Mouse (Mus musculus) lung, embryonic 15.5 days (tissue): Measurements from ENCODE around the gene Gabrr2. TPM values are rescaled to one million over a fixed set of nuclear protein-coding genes. Genes with fewer than 3 reads are reported as not detected.

Source experiments
- ATAC-seq: fragments of 200-750 bp; cut with Nextera tagmentation; 2 replicates; pipeline ENCODE4 v1.8.0; 2017; ENCODE audit warnings: moderate number of reproducible peaks, borderline replicate concordance; ENCODE audit not compliant: low FRiP score, low TSS enrichment; ENCODE audit errors: extremely low read depth
- H3K27ac ChIP-seq: fragments of 300-500 bp; sonication (generic); 2 replicates; pipeline ENCODE4 v1.5.1; 2015; ENCODE audit warnings: moderate library complexity, mild to moderate bottlenecking, inconsistent platforms
- H3K27me3 ChIP-seq: fragments of 300-500 bp; sonication (generic); 2 replicates; pipeline ENCODE4 v1.6.1; 2015; ENCODE audit warnings: inconsistent platforms
- H3K36me3 ChIP-seq: fragments of 300-500 bp; sonication (generic); 2 replicates; pipeline ENCODE4 v1.6.1; 2015; ENCODE audit warnings: inconsistent platforms
- H3K4me1 ChIP-seq: fragments of 300-500 bp; sonication (generic); 2 replicates; pipeline ENCODE4 v1.6.1; 2015; ENCODE audit warnings: inconsistent platforms
- H3K4me2 ChIP-seq: fragments of 300-500 bp; sonication (generic); 2 replicates; pipeline ENCODE4 v1.6.1; 2015; ENCODE audit warnings: inconsistent platforms, mild to moderate bottlenecking, moderate library complexity
- H3K4me3 ChIP-seq: fragments of 300-500 bp; sonication (generic); 2 replicates; pipeline ENCODE4 v1.5.1; 2015; ENCODE audit warnings: mild to moderate bottlenecking, inconsistent platforms
- H3K9ac ChIP-seq: fragments of 300-500 bp; sonication (generic); 2 replicates; pipeline ENCODE4 v1.6.1; 2015; ENCODE audit warnings: inconsistent platforms
- H3K9me3 ChIP-seq: fragments of 300-500 bp; sonication (generic); 2 replicates; pipeline ENCODE4 v1.6.1; 2016; ENCODE audit warnings: inconsistent platforms
- WGBS: fragments of 180-500 bp; shearing (Covaris S2); methylation state at CpG from one replicate; pipeline ENCODE4 v1.1.7; 2015; 5-methylcytosine and 5-hydroxymethylcytosine counted together
- polyA plus RNA-seq: library from polyadenylated mRNA; unstranded; fragments of >200 nt; fragmentation: Nextera tagmentation; extraction: Ambion mirVana; gene quantifications from 2 replicates; pipeline ENCODE4 v1.2.1, GENCODE M21; 2015

The Gabrr2 gene
- polyA plus RNA-seq, 1 experiment from 2014 or later = 0.59 TPM

DNA sequence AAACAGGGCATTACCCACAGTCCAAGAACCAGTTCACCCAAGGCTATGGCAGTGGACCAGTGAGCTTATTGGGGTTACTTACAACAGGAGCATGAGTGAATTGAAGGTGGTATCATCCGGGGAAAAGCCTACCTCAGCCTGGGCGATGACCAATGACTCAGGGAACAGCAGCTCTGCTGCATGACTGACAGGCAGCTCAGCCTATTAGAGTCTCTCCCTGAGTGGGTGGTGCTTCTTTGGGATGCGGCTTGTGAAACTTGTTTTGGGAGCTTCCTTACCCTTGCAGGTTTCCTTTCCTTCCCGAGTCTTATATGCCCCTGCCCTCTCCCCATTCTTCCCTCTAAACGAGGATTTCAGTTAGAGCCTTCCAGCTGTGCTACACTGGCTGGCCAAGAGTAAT is 10.1 kb upstream of the Gabrr2 start:
- Histone ChIP-seq H3K36me3 (peaks cover 35% of the 10 kb centered on the region), H3K4me1 (0 out of 2 replicates have a peak, but pooled peaks cover under 1% of the 10 kb centered on the region), H3K27ac (no peak overlapping the region), H3K27me3 (no peaks in the 10 kb centered on the region), H3K4me2 (no peak overlapping the region), H3K4me3 (no peak overlapping the region), H3K9me3 (no peaks in the 10 kb centered on the region), H3K9ac (no peak overlapping the region)
- WGBS = 89% methylated on average over 5 of the region's 5 CpGs
- ATAC-seq = no peak

GRCm38 (mm10) chr4:33054426-33054825 is 8.4 kb upstream of the Gabrr2 start:
- ATAC-seq = no peak
- no peak overlapping the region for H3K9ac ChIP-seq

GRCm38 (mm10) chr4:33056317-33056716 is 6.5 kb upstream of the Gabrr2 start:
- Histone ChIP-seq H3K36me3 (peaks cover 11% of the 10 kb centered on the region; the same call in 1 of the 2 replicates), H3K9ac (no peak overlapping the region), H3K4me1 (0 out of 2 replicates have a peak, but pooled peaks cover 5% of the 10 kb centered on the region), H3K27ac (no peak overlapping the region), H3K27me3 (no peaks in the 10 kb centered on the region), H3K4me3 (no peak overlapping the region), H3K9me3 (no peaks in the 10 kb centered on the region), H3K4me2 (no peak overlapping the region)
- ATAC-seq = no peak
- WGBS = 78% methylated on average over 1 of the region's 1 CpGs

More at GRCm38 (mm10) chr4:33054426-33054825, 8.4 kb upstream of the Gabrr2 start:
- H3K27me3 ChIP-seq = no peaks in the 10 kb centered on the region
- no peak overlapping the region for H3K4me3 ChIP-seq
- H3K4me1 ChIP-seq = 0 out of 2 replicates have a peak, but pooled peaks cover 5% of the 10 kb centered on the region
- H3K36me3 ChIP-seq = peaks cover 21% of the 10 kb centered on the region
- H3K27ac ChIP-seq = no peak overlapping the region
- no peak overlapping the region for H3K4me2 ChIP-seq
- H3K9me3 ChIP-seq = no peaks in the 10 kb centered on the region

- peak; percentile 35; the same call in 1 of the 2 replicates for ATAC-seq
- 0 out of 2 replicates have a peak, but pooled peaks cover 5% of the 10 kb centered on the region for H3K4me1 ChIP-seq
- H3K27me3 ChIP-seq = no peaks in the 10 kb centered on the region
- no peak overlapping the region for H3K9ac ChIP-seq
- H3K27ac ChIP-seq = peak overlapping the region; percentile 59
- H3K36me3 ChIP-seq = no peaks in the 10 kb centered on the region
- no peak overlapping the region for H3K4me3 ChIP-seq
- H3K4me2 ChIP-seq = no peak overlapping the region
- WGBS = 54% methylated on average over 11 of the region's 11 CpGs
- H3K9me3 ChIP-seq = no peaks in the 10 kb centered on the region
Measured at GRCm38 (mm10) chr4:33057890-33058687, 4.7 kb upstream of the Gabrr2 start.

- Histone ChIP-seq H3K4me3 (no peak overlapping the region), H3K4me2 (no peak overlapping the region), H3K27me3 (no peaks in the 10 kb centered on the region), H3K9me3 (no peaks in the 10 kb centered on the region), H3K9ac (no peak overlapping the region), H3K4me1 (peaks cover 9% of the 10 kb centered on the region), H3K27ac (no peak overlapping the region), H3K36me3 (no peaks in the 10 kb centered on the region)
- 23% methylated on average over 7 of the region's 7 CpGs for WGBS
- ATAC-seq = no peak
Measured at GRCm38 (mm10) chr4:33061158-33061557, 1.6 kb upstream of the Gabrr2 start.

DNA sequence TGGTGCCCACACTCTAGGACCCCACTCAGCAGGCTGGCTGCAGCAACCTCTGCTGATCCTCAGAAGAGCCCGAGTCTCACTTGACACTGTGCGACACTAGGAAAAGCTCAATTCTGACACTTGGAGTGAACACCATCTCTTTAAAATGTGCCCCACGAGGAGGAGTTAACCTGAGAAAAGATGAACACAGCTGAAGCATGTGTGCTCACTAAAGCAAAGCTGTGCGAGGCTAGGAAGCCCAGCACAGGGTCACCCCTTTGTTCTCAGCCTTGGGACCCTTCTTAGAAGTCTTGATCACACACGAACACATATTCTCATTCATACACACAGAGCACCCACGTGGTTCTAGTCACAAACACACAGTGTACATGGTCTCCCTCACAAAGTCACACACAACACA is 2.2 kb downstream of the Gabrr2 start:
- Histone ChIP-seq H3K4me1 (peaks cover 6% of the 10 kb centered on the region), H3K27ac (no peak overlapping the region), H3K27me3 (no peaks in the 10 kb centered on the region), H3K36me3 (no peaks in the 10 kb centered on the region), H3K4me2 (no peak overlapping the region), H3K9me3 (no peaks in the 10 kb centered on the region), H3K4me3 (no peak overlapping the region), H3K9ac (no peak overlapping the region)
- 75% methylated on average over 6 of the region's 6 CpGs for WGBS
- ATAC-seq = no peak

- Histone ChIP-seq H3K36me3 (no peaks in the 10 kb centered on the region), H3K4me2 (peak overlapping the region; percentile 38), H3K9ac (no peak overlapping the region), H3K4me3 (no peak overlapping the region), H3K4me1 (peaks cover 6% of the 10 kb centered on the region), H3K9me3 (no peaks in the 10 kb centered on the region), H3K27me3 (no peaks in the 10 kb centered on the region), H3K27ac (no peak overlapping the region)
- no peak for ATAC-seq
- 37% methylated on average over 14 of the region's 14 CpGs for WGBS
Measured at GRCm38 (mm10) chr4:33066223-33066960, 3.6 kb downstream of the Gabrr2 start.

- 91% methylated on average over 3 of the region's 3 CpGs for WGBS
- H3K27me3 ChIP-seq = no peaks in the 10 kb centered on the region
- H3K27ac ChIP-seq = no peak overlapping the region
- H3K4me3 ChIP-seq = no peak overlapping the region
- no peaks in the 10 kb centered on the region for H3K9me3 ChIP-seq
- H3K36me3 ChIP-seq = no peaks in the 10 kb centered on the region
- no peak for ATAC-seq
- no peak overlapping the region for H3K4me2 ChIP-seq
- H3K9ac ChIP-seq = no peak overlapping the region
- H3K4me1 ChIP-seq = peaks cover 6% of the 10 kb centered on the region
Measured at GRCm38 (mm10) chr4:33067331-33067730, 4.5 kb downstream of the Gabrr2 start.

DNA sequence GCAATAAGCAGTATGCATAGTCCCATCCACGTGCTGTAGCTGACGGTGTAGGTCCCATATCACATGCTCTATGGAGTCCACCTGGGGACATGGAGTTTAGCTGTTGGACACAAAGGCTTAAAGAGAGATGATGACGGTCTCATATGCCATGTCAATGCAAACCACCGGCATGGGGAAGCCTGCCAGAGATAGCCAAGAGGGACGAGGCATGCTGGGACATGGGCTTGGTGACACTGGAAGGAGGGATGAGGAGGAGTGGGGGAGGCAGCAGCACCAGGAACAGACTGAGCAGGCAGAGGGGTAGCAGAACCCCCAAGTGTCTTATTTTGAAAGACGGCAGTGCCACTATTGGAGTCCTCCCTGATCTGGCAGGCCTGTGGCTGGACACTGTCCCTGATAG is 5.0 kb downstream of the Gabrr2 start:
- Histone ChIP-seq H3K4me3 (no peak overlapping the region), H3K27me3 (no peaks in the 10 kb centered on the region), H3K9me3 (no peaks in the 10 kb centered on the region), H3K9ac (no peak overlapping the region), H3K27ac (no peak overlapping the region), H3K36me3 (no peaks in the 10 kb centered on the region), H3K4me2 (no peak overlapping the region), H3K4me1 (peaks cover 6% of the 10 kb centered on the region)
- WGBS = 90% methylated on average over 6 of the region's 6 CpGs
- no peak for ATAC-seq

GRCm38 (mm10) chr4:33068894-33069293 is 6.1 kb downstream of the Gabrr2 start:
- Histone ChIP-seq H3K27me3 (no peaks in the 10 kb centered on the region), H3K4me3 (no peak overlapping the region), H3K9ac (no peak overlapping the region), H3K4me1 (peaks cover 6% of the 10 kb centered on the region), H3K36me3 (no peaks in the 10 kb centered on the region), H3K27ac (no peak overlapping the region), H3K4me2 (no peak overlapping the region), H3K9me3 (no peaks in the 10 kb centered on the region)
- no peak for ATAC-seq
- 47% methylated on average over 6 of the region's 6 CpGs for WGBS

DNA sequence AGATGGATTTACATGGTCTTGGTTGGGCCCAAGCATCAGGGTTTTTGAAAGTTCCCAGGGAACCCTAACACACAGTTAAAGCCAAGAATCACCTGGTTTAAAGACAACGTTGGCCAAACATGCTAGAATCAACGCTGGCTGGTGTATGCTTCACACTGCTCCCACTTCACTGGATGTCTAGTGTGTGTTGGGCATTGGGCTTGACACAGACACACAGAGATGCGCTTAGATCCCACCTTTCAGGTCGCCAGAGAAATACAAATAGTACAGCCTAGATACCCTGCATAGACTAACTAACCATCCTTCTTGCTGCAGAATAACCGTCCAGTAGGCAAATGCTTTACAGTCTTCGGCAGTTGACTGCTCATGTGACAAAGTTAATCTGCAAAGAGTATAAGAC is 7.5 kb downstream of the Gabrr2 start:
- Histone ChIP-seq H3K9me3 (no peaks in the 10 kb centered on the region), H3K4me2 (no peak overlapping the region), H3K4me1 (peaks cover 6% of the 10 kb centered on the region), H3K4me3 (no peak overlapping the region), H3K36me3 (no peaks in the 10 kb centered on the region), H3K9ac (no peak overlapping the region), H3K27me3 (no peaks in the 10 kb centered on the region), H3K27ac (no peak overlapping the region)
- no peak for ATAC-seq
- WGBS = 84% methylated on average over 6 of the region's 6 CpGs

DNA sequence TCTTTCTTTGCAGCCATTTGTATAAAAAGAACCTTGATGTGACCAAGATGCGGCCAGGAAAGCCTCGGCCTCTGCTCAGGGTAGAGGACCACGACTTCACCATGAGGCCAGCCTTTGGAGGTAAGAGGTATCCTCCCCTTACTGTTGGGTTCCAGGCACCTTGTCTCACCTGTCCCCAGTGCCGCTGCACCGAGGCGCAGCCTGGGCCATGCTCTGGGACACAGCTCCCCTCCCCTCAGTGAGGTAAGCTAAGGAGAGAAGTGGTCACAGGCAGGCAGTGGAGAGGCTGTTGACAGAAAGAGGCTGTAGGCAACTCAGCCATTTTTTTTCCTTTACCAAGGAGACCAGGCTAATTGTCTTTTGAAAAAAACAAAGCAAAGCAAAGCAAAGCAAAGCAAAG is 8.5 kb downstream of the Gabrr2 start:
- WGBS = 88% methylated on average over 6 of the region's 6 CpGs
- Histone ChIP-seq H3K27ac (no peak overlapping the region), H3K27me3 (no peaks in the 10 kb centered on the region), H3K36me3 (no peaks in the 10 kb centered on the region), H3K9me3 (no peaks in the 10 kb centered on the region), H3K4me3 (no peak overlapping the region), H3K4me1 (peaks cover under 1% of the 10 kb centered on the region; the same call in 1 of the 2 replicates), H3K4me2 (no peak overlapping the region), H3K9ac (no peak overlapping the region)
- no peak for ATAC-seq
